Mouse (Mus musculus): Measurements from ENCODE around the gene Dapp1.

Gene Dapp1

DNA sequence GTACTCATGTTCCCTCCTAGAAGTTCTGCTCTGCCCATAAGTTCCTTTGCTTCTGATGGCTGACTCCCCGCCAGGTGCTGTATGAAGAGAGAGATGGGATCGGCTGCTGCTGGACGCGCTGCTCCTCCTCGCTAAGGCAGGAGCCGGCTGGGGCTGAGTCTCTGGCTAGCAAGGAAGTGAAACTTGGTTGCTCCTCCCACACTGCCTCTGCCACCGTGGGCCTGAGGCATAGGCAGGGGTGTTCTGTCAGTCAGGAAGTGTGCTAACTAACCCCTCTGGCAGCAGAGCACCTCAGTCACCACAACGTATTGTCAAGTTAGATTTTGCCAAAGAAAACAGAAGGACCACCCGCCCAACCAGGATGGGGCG lies at the start of gene Dapp1:
Gene Dapp1, minus strand, starts transcription at position 164 of the 369 bp plus-strand sequence.
- peak; percentile 22 to 28 for DNase-seq (ENCODE audit: low spot score in 2 of 2)

DNA sequence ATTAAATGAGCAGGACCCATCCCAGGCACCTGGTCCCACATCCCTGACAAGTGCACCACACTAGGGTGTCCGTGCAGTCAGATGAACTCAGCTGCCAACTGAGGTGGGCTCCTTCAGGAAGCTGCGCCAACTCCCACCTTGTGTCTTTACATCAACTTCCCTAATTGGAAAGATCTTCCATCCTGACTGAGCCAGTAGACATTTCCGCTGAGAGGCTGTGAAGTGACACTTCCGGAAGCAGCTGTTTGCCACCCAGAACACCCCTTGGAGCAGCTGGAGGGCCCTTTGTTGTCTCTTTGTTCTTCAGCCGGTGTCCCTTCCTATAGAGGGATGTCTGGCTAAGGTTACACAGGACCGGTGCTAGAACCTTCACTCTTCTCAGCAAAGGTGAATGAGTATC lies 49.2 kb upstream of the Dapp1 start:
- no peak for DNase-seq (ENCODE audit: low spot score in 2 of 2)

DNA sequence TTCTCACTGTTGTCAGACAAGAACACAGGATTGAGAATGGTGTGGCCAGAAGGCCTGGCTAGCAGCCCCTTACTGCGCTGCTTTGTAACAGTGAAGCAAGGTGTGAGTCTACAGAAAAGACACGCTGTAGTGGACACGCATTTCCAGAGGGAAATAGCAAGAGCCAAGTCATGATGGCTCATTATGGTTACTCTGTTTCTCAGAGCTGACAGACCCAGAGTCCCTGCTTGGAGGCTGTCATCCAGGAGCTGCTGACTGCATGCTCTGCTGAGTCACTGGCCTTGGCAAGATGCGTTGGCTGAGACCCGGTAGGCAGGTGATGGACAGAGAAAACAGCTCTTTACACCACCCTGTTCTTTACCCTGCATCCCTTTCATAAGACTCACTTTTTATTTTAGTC lies 48.0 kb upstream of the Dapp1 start:
- DNase-seq (ENCODE audit: low spot score in 2 of 2), result peak; percentile 31 to 43

DNA sequence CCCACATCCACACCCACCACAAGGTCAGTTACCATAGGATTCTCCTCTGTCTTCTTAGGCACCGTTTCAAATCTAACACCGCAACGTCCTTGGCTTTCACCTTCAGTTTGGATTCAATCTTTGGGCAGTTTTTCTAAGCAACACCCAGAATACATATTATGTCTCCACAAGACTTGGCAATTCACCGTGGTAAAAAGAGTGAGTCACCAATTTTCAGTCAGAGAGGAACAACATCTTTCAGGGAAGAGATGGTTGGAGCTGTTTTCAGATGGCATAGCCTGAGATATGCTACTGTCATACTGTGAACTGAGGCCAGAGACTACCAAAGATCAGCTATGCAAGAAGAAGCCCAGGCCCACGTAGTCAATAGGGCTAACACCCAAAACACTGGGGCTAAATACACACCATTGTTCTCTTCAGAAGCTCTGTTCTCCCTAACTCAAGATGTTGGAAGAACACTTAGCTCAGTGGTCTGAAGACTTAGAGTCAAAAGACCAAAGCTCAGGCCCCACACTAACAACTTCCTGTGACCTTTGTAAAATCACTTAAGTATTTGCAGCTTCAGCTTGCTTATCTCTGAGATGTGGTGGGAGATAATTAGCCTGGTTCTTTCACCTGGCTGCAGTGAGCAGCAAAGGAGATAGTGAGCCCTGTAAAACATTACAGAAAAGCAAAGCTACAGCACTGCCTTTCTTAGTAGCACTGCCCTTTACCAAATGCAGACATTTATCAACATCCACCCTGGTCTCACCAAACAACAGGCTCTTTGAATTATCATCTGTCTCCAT lies 46.4 kb upstream of the Dapp1 start:
- no peak for DNase-seq (ENCODE audit: low spot score in 2 of 2)

DNA sequence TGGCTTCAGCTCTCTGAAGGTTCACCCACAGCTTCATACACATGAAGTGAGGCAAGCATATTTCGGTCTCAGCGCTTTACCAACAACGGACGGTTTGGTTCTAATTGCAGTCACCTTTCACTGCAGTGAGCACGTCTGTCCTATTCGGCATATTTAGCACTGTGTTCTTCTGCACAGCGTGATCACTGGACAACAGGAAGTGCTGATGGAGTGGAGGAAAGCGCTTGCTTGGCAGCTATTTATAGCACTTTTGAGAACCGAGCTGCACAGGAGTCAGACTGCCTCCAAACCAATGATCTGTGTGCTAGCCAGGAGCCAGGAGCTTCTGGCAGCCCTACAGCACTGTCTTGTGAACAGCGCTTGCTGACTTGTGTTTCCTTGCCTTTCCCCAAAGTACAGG lies 44.9 kb upstream of the Dapp1 start:
- DNase-seq (ENCODE audit: low spot score in 2 of 2), result no peak

DNA sequence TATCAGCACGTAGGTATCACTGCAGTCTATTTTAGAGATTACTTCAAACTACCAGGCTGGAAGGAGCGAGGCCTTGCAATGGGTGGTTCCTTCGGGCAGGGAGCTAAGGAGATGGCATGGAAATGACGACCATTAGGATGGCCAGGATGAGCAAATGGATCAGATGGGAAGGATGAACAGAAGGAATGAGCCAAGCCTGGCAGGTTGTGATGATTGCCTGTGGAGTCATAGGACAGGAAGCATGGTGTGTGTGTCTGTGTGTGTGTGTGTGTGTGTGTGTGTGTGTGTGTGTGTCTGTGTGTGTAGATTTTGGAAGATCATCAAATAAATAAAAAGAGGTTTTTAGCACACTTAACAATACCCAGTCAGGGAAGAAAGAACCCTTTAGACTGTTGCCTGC lies 41.3 kb upstream of the Dapp1 start:
- DNase-seq (ENCODE audit: low spot score in 2 of 2), result no peak

DNA sequence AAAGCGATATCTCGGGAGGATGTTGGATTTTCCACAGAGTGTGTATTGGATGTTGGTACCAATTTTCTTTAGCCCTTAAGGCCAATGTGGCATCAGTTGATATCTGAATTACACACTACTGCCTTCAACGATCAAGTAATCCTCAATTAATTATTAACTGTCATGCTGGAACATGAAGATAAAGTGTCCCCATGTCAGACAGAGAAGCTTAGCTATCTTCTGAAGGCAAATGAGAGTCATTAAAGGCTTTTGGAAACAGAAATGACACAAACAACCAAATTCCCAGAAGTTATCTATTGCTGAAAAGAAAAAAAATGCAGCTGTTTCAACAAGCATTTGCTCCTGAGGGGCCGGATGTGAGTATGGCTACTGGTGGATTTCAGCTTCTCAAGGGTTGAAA lies 40.7 kb upstream of the Dapp1 start:
- no peak for DNase-seq (ENCODE audit: low spot score in 2 of 2)

DNA sequence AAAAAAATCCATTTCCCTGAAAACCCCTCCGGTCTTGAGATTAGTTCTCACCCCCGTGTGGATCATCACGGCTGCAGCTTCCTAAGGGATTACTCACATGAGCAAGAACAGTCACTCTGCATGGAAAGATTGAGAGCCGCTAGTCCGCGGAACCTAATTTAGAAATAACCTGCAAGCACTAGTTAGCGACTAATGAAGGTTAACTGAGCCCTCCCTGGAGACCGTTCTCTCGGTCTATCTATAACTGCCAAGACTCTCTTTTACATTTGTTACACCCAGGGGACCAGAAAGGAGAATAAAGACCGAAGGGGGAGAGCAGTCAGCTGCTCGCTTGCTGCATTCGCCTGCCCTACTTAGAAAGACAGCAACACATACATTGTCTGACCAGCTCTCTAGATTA lies 35.5 kb upstream of the Dapp1 start:
- no peak for DNase-seq (ENCODE audit: low spot score in 2 of 2)

DNA sequence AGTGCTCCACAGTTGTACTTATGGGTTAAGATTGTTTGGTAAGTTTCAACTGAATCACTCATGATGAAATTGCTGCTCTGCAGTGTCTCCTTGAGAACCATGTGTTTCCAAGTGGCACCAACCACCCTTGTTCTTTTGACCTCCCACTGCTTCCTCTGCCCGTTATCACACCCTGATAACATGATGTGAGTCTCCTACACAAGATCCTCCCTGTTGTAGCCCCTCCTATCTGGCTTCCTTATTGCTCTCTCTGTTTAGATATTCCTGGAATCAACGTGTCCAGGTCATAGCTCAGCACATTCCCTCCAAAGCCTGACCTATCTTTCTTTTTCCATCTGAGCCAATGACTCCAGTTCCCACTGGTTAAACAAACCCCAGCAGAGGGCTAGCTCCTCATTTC lies 33.4 kb upstream of the Dapp1 start:
- DNase-seq (ENCODE audit: low spot score in 2 of 2), result no peak

DNA sequence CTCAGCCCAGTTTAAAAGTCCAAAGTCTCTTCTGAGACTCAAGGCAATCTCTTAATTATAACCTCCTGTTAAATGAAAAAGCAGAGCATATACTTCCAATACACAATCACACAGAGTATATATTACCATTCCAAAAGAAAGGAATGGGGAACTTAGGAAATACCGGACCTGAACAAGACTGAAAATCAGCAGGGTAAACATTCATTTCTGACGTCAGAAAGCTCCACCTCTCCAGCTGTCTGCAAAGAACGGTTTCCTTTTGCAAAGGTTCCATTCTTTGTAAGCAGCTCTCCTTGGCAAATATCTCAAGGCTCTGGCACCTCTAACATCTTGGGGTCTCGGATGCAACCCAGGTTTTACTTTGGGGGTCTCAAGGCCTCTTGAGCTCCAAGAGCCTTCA lies 31.0 kb upstream of the Dapp1 start:
- no peak for DNase-seq (ENCODE audit: low spot score in 2 of 2)

DNA sequence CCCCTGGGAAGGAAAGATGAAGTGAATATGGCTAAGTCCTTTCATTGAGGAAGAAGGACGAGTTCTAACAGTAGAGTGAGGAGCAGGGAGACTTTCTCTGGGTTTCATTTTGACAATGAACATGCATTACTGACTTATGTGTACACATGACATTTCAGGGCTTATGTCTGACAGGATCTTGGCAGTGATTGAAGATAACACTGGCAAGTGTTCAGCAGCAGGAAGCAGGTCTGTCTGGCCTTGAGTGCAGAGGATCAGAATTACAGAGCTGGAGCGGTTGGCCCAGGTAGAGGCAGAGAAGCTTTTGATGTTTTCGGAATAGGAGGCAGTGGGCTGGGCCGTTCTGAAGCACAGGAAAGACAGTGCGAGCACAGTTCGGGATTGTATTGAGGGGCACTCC lies 26.8 kb upstream of the Dapp1 start:
- DNase-seq (ENCODE audit: low spot score in 2 of 2), result no peak

DNA sequence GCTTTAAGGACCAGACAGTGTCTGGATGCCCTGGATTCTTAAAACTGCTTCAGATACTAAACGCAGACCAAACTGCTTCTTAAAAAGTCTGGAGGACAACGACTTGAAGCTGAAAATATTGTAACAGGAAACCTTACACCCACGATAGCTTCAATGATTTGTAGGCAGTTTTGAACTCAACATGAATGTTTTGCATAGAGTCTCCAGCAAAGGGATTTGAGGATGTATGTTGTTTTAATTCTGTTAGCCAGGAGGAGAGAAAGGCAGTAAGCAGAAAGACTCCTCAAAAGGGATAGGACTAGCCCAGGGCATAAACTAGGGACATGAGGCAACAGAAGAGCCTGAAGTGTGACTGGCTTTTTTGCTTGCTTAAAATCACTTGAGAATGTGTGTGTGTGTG lies 25.6 kb upstream of the Dapp1 start:
- DNase-seq (ENCODE audit: low spot score in 2 of 2), result no peak

DNA sequence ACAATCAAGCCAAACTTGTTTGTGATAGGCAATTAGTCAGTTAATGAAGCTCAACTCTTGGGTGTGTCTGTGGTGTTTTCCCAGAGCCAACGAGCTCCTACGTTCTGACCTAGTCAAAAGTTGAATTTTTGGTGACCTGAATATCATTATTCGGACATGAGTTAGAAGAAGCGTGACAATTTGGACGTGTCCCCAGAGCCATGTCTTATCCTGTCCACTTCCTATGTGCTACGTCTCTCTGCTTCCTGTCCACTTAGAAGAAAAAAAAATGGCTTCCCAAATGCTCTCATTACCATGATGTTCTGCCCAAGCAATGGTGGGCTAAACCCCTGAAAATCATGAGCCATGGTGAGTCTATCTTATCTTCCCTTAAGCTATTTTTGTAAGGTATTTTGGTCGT lies 21.9 kb upstream of the Dapp1 start:
- DNase-seq (ENCODE audit: low spot score in 2 of 2), result no peak

DNA sequence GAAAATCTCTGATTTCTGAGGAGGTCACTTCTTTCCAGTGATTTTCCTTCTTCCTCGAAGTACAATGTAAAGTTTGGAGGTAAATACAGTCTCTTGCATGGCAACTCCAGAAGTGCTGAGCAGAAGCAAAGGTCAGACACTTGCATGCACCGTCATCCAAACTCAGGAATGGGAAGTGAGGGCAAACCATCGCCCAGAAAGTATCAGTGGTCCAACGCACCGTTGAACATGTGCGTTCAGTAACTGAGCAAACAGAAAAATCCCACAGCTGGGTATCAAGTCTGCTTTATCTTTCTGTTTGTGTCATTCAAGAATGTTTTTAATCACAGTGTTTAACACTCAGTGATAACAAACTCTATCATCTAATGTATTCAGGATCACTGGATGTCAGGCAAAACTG lies 21.2 kb upstream of the Dapp1 start:
- no peak for DNase-seq (ENCODE audit: low spot score in 2 of 2)

DNA sequence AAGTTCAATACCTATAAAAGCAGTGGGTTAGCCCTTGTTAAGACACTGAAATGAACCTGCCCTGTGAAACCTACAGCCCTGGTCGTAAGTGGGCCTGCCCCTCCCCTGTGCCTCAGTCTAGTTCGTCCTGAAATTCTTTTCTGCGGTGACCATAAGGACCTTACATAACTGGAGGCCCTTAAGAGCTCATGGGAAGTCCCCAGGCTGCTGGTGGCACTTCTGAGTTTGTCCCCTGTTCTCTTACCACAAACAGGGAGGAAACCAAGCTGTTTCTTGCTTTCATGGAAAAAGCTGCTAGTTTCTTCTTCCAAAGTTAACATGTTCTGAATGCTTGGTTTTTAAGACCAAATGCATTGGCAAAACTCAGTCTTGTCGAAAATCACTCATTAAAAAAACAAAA lies 20.5 kb upstream of the Dapp1 start:
- DNase-seq (ENCODE audit: low spot score in 2 of 2), result no peak

DNA sequence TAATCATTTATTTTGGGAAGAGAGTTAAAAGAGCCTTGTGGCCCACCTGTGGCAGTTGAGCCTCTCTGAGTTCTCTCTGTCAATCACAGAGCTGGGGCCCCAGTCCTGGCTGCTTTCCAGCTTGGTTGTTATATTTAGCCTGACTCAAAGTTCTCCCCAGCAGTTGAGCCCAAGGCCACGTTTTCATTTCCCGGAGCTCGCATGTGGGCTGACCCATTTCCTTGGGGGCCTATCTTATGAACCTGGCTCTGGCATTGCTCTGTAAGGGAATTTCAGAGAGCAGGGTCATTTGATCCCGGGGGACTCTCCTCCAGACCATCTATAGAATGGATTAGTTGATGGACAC lies 19.4 kb upstream of the Dapp1 start:
- peak in 1 of 2 experiments; percentile 14 for DNase-seq (ENCODE audit: low spot score in 2 of 2)

DNA sequence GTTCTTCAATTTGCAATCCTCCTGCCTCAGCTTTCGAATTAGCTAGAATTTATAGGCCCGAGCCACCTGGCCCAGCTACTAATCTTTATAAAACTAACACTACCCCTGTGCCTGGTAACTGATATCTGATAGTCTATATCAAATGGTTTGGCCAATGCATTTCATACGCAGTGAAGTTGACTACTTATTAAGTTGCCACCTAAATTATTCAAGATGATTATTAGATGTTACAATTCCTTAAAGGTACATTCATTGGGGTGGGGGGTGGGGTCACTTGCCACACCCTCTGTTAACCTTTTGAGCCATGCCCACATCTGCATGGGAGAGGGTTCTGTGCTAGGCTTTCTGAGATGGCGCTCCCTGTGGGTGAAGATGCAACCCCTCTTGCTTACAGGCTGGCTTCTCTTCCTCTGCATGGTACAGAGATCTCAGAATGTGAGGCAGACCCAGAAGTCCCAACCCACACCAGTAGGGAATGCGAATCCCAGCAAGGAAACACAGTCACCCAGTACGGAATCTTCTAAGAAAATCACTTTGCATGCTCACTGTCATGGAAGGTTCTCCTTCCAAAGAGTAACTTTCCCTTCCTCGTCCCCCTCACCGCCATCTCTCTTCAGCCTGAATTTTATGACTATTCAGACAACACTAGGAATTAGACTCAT lies 18.8 kb upstream of the Dapp1 start:
- DNase-seq (ENCODE audit: low spot score in 2 of 2), result no peak

DNA sequence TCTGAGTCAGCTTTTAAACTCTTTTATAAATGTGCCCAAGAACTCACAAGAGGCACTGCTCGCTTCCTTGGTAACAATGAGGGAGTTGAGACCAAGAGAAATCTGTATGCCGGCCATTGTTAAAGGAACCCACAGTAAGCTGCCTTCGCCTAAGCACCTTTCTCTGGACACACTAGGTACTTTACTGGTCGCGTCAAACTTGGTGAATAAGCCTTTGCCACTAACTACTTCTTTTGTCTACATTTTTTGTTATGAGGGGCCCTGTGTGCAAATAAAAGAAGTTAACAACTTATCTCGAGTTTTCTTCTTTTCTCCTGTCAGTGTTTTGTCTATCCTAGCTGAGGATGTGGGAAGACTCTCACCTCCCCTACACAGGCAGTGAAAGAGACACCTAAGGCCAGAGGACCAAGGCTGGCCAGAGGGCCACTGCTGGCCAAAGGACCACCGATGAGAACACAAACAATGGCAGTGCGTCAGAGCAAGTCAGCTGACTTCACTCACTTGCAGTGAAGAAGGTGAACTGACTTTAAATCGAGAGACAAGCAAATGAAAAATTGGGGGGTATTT lies 18.0 kb upstream of the Dapp1 start:
- DNase-seq (ENCODE audit: low spot score in 2 of 2), result no peak

DNA sequence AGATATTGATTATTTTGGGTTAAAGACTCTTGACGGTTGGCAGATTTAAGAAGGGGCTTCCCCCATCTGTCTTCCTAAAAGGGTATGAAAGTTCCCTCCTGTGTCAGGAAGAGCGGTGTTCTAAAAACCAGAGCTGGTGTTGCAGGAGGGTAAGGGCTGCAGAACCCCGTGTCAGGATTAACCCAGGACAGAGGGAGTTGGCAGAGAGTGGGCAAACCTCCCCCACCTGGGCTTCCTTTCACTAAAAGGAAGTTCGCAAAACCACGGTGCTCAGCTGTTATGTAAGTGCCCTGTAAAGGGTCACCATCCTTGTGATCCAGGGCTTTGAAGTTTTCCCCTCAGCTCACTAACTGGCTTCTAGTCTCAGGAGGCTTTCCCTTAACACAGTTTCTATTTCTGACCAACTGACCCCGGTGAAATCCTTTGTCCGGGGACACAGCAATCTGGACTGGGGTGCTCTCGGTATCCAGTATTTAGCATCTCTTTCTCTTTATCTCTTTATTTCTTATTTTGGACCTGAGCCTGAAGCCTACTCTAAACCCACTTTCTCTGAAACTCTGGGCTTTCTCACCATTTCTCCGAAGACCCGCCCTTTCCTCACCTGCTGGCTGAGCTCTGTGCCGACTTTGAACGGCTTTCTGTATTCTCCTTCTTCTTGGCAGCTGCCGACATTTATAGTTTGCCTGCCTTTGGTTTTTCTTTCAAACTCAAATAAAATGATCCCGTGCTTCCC lies 17.3 kb upstream of the Dapp1 start:
- no peak for DNase-seq (ENCODE audit: low spot score in 2 of 2)

DNA sequence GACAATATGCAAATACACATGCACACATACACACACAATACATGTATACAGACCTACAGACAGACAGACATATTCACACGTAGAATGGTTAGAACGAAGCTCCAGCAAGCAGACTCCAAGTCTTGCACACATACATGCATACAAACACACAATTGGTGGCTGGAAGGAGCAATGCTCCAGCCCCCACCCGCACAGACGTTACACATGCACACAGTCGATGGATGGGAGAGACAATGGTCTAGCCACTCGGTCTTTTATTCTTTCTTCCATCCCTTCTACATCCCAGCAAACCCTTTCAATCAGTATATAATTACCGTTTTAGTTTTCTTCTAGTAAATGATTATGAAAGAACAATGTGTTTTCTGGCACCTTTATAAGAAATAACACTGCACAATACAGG lies 14.1 kb upstream of the Dapp1 start:
- DNase-seq (ENCODE audit: low spot score in 2 of 2), result no peak

DNA sequence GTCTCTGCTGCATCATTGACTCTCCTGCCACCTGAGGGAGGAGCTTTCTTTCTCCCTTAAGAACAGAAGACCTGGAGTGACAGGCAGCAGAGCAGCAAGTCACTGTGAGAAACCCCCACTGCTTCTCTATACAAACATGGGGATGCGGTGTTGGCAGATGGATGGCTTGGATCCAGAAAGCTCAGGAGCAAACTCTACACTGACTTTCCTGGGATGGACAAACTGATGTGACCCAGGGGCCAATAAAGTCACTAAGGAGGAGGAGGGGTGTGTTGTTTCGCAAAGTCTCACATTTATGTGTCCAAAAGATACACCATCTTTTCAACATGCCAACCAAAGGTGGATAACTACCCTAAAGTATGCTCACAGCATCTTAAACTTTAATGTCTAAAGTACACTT lies 12.9 kb upstream of the Dapp1 start:
- no peak for DNase-seq (ENCODE audit: low spot score in 2 of 2)

DNA sequence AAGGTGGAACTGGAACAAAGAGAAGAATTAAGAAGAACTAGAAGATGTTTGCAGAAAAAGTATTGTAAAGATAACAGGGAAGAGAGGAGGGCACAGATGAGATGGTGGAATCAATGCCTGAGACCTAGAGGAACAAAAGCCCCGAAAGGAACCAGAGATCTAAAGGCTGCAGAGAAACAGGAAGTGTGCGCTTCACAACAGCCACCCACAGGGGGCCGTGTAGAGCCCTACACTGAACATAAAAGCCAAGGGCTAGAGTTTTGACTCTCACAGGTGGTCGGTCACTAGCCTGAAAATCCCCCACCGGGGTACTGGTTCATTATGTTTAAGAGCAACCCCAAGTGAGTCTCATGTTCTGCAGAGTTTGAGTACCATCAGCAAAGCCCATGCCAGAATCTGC lies 11.0 kb upstream of the Dapp1 start:
- DNase-seq (ENCODE audit: low spot score in 2 of 2), result no peak

DNA sequence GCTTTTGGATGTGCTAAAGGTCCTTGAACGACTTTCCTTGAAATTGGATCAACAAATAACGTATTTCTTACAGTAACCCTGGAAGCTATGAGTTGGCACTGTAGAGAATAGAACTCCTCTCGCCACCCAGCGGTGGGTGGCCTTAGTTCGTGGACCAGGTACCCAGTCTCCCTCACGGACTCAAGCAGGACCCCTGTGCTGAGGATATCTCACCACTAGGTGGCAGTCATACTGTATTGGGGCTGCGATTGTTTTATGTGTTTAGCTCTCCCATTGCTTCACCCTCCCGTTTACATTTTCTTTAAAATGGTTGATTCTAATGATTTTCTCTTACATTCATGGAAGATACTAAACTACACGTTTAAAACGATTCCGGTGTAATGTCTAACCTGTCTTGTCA lies 9.8 kb upstream of the Dapp1 start:
- DNase-seq (ENCODE audit: low spot score in 2 of 2), result peak; percentile 67 to 84
